Mouse (Mus musculus) heart, embryonic 13.5 days (tissue): ENCODE data around the gene F2rl3. TPM values are rescaled to one million over a fixed set of nuclear protein-coding genes. Genes with fewer than 3 reads are reported as not detected.

Experiments
- ATAC-seq: fragments of 200-750 bp; cut with Nextera tagmentation; 2 replicates; pipeline ENCODE4 v1.8.0; 2017; ENCODE audit warnings: moderate TSS enrichment; ENCODE audit not compliant: insufficient number of reproducible peaks, low FRiP score, low TSS enrichment; ENCODE audit errors: extremely low read depth
- H3K27ac ChIP-seq: fragments of 300-500 bp; sonication (generic); replicated peaks from 2 replicates; pipeline ENCODE4 v1.5.1; 2015; ENCODE audit warnings: moderate library complexity, mild to moderate bottlenecking, inconsistent platforms
- H3K27me3 ChIP-seq: fragments of 300-500 bp; sonication (generic); replicated peaks from 2 replicates; pipeline ENCODE4 v1.6.1; 2015; ENCODE audit warnings: mild to moderate bottlenecking, inconsistent platforms
- H3K36me3 ChIP-seq: fragments of 300-500 bp; sonication (generic); 2 replicates; pipeline ENCODE4 v1.6.1; 2015; ENCODE audit warnings: mild to moderate bottlenecking, inconsistent platforms
- H3K4me1 ChIP-seq: fragments of 300-500 bp; sonication (generic); 2 replicates; pipeline ENCODE4 v1.6.1; 2015; ENCODE audit warnings: inconsistent platforms
- H3K4me2 ChIP-seq: fragments of 300-500 bp; sonication (generic); 2 replicates; pipeline ENCODE4 v1.6.1; 2015; ENCODE audit warnings: inconsistent platforms, mild to moderate bottlenecking, moderate library complexity
- H3K4me3 ChIP-seq: fragments of 300-500 bp; sonication (generic); 2 replicates; pipeline ENCODE4 v1.5.1; 2015; ENCODE audit warnings: moderate library complexity, mild to moderate bottlenecking, inconsistent platforms
- H3K9ac ChIP-seq: fragments of 300-500 bp; sonication (generic); 2 replicates; pipeline ENCODE4 v1.6.1; 2015; ENCODE audit warnings: inconsistent platforms, mild to moderate bottlenecking, moderate library complexity
- H3K9me3 ChIP-seq: fragments of 300-500 bp; sonication (generic); 2 replicates; pipeline ENCODE4 v1.6.1; 2016; ENCODE audit warnings: inconsistent platforms
- WGBS: fragments of 180-500 bp; shearing (Covaris S2); methylation state at CpG from one replicate; pipeline ENCODE4 v1.1.7; 2015; ENCODE audit warnings: mixed read lengths; 5-methylcytosine and 5-hydroxymethylcytosine counted together
- polyA plus RNA-seq: library from polyadenylated mRNA; unstranded; fragments of >200 nt; fragmentation: Nextera tagmentation; extraction: Ambion mirVana; gene quantifications from 2 replicates; pipeline ENCODE4 v1.2.1, GENCODE M21; 2015

F2rl3 gene
- polyA plus RNA-seq, 1 experiment from 2014 or later = 1.1 TPM

- no peak overlapping the region for H3K9ac ChIP-seq
- no peaks in the 10 kb centered on the region for H3K27me3 ChIP-seq
- H3K4me2 ChIP-seq = no peak overlapping the region
- ATAC-seq = no peak
- WGBS = 93% methylated on average over 6 of the region's 6 CpGs
- H3K27ac ChIP-seq = no peak overlapping the region
- H3K9me3 ChIP-seq = no peaks in the 10 kb centered on the region
- H3K4me3 ChIP-seq = no peak overlapping the region
- peaks cover 97% of the 10 kb centered on the region for H3K36me3 ChIP-seq
- H3K4me1 ChIP-seq = no peaks in the 10 kb centered on the region
Measured at GRCm38 (mm10) chr8:72750266-72750665, 11.4 kb upstream of the F2rl3 start.

GRCm38 (mm10) chr8:72751126-72751525, 10.6 kb upstream of the F2rl3 start:
- no peaks in the 10 kb centered on the region for H3K4me1 ChIP-seq
- no peak overlapping the region for H3K4me2 ChIP-seq
- peaks cover 97% of the 10 kb centered on the region for H3K36me3 ChIP-seq
- H3K9ac ChIP-seq = no peak overlapping the region
- 77% methylated on average over 3 of the region's 3 CpGs for WGBS
- no peaks in the 10 kb centered on the region for H3K27me3 ChIP-seq
- no peak overlapping the region for H3K4me3 ChIP-seq
- no peak overlapping the region for H3K27ac ChIP-seq
- ATAC-seq = no peak
- H3K9me3 ChIP-seq = no peaks in the 10 kb centered on the region

- ATAC-seq = no peak
- 70% methylated on average over 3 of the region's 3 CpGs for WGBS
Measured at GRCm38 (mm10) chr8:72752289-72752688, 9.4 kb upstream of the F2rl3 start.

GRCm38 (mm10) chr8:72753165-72753564, 8.5 kb upstream of the F2rl3 start:
- no peak for ATAC-seq
- Histone ChIP-seq H3K9me3 (no peaks in the 10 kb centered on the region), H3K27ac (no peak overlapping the region), H3K36me3 (peaks cover 97% of the 10 kb centered on the region), H3K4me2 (no peak overlapping the region), H3K27me3 (no peaks in the 10 kb centered on the region), H3K9ac (no peak overlapping the region), H3K4me3 (no peak overlapping the region), H3K4me1 (no peaks in the 10 kb centered on the region)
- 90% methylated on average over 9 of the region's 9 CpGs for WGBS

More at GRCm38 (mm10) chr8:72752289-72752688, 9.4 kb upstream of the F2rl3 start:
- Histone ChIP-seq H3K9me3 (no peaks in the 10 kb centered on the region), H3K27me3 (no peaks in the 10 kb centered on the region), H3K9ac (no peak overlapping the region), H3K36me3 (peaks cover 97% of the 10 kb centered on the region), H3K4me3 (no peak overlapping the region), H3K4me1 (no peaks in the 10 kb centered on the region), H3K4me2 (no peak overlapping the region), H3K27ac (no peak overlapping the region)

GRCm38 (mm10) chr8:72753781-72754180, 7.9 kb upstream of the F2rl3 start:
- Histone ChIP-seq H3K9me3 (no peaks in the 10 kb centered on the region), H3K27me3 (no peaks in the 10 kb centered on the region), H3K4me2 (no peak overlapping the region), H3K27ac (no peak overlapping the region), H3K9ac (no peak overlapping the region), H3K36me3 (peaks cover 97% of the 10 kb centered on the region), H3K4me1 (no peaks in the 10 kb centered on the region), H3K4me3 (no peak overlapping the region)
- no peak for ATAC-seq
- 80% methylated on average over 2 of the region's 2 CpGs for WGBS

GRCm38 (mm10) chr8:72756031-72756430, 5.6 kb upstream of the F2rl3 start:
- H3K9me3 ChIP-seq = no peaks in the 10 kb centered on the region
- ATAC-seq = no peak
- H3K4me2 ChIP-seq = no peak overlapping the region
- H3K27ac ChIP-seq = no peak overlapping the region
- no peaks in the 10 kb centered on the region for H3K4me1 ChIP-seq
- H3K36me3 ChIP-seq = peaks cover 79% of the 10 kb centered on the region
- no peak overlapping the region for H3K9ac ChIP-seq
- H3K27me3 ChIP-seq = no peaks in the 10 kb centered on the region
- no peak overlapping the region for H3K4me3 ChIP-seq
- 84% methylated on average over 2 of the region's 2 CpGs for WGBS

- Histone ChIP-seq H3K36me3 (peaks cover 70% of the 10 kb centered on the region), H3K27ac (no peak overlapping the region), H3K4me3 (no peak overlapping the region), H3K9me3 (no peaks in the 10 kb centered on the region), H3K27me3 (no peaks in the 10 kb centered on the region), H3K4me2 (no peak overlapping the region), H3K9ac (no peak overlapping the region), H3K4me1 (0 out of 2 replicates have a peak, but pooled peaks cover 2% of the 10 kb centered on the region)
- no peak for ATAC-seq
- 94% methylated on average over 35 of the region's 35 CpGs for WGBS
Measured at GRCm38 (mm10) chr8:72756771-72757390, 4.8 kb upstream of the F2rl3 start.

- ATAC-seq = no peak
- Histone ChIP-seq H3K4me2 (no peak overlapping the region), H3K27ac (no peak overlapping the region), H3K9me3 (no peaks in the 10 kb centered on the region), H3K4me3 (no peak overlapping the region), H3K9ac (no peak overlapping the region), H3K4me1 (0 out of 2 replicates have a peak, but pooled peaks cover 2% of the 10 kb centered on the region), H3K36me3 (peaks cover 63% of the 10 kb centered on the region), H3K27me3 (no peaks in the 10 kb centered on the region)
- 89% methylated on average over 15 of the region's 15 CpGs for WGBS
Measured at GRCm38 (mm10) chr8:72757426-72758195, 4.1 kb upstream of the F2rl3 start.

GRCm38 (mm10) chr8:72758310-72758709, 3.4 kb upstream of the F2rl3 start:
- no peak overlapping the region for H3K4me3 ChIP-seq
- no peak overlapping the region for H3K4me2 ChIP-seq
- ATAC-seq = no peak
- no peaks in the 10 kb centered on the region for H3K9me3 ChIP-seq
- H3K9ac ChIP-seq = no peak overlapping the region
- H3K27ac ChIP-seq = no peak overlapping the region
- no peaks in the 10 kb centered on the region for H3K27me3 ChIP-seq
- peaks cover 56% of the 10 kb centered on the region for H3K36me3 ChIP-seq
- H3K4me1 ChIP-seq = 0 out of 2 replicates have a peak, but pooled peaks cover 2% of the 10 kb centered on the region

GRCm38 (mm10) chr8:72760216-72760615, 1.5 kb upstream of the F2rl3 start:
- WGBS = 73% methylated on average over 3 of the region's 3 CpGs
- ATAC-seq = no peak

GRCm38 (mm10) chr8:72762306-72762705, 626 bp downstream of the F2rl3 start:
- 76% methylated on average over 12 of the region's 12 CpGs for WGBS
- ATAC-seq = no peak
- peaks cover 18% of the 10 kb centered on the region for H3K36me3 ChIP-seq
- H3K9ac ChIP-seq = no peak overlapping the region
- H3K27me3 ChIP-seq = no peaks in the 10 kb centered on the region
- H3K27ac ChIP-seq = no peak overlapping the region
- H3K4me2 ChIP-seq = peak overlapping the region; percentile 6; the same call in 1 of the 2 replicates
- no peaks in the 10 kb centered on the region for H3K9me3 ChIP-seq
- H3K4me3 ChIP-seq = no peak overlapping the region
- peaks cover 2% of the 10 kb centered on the region; the same call in 1 of the 2 replicates for H3K4me1 ChIP-seq

More at GRCm38 (mm10) chr8:72760216-72760615, 1.5 kb upstream of the F2rl3 start:
- H3K9me3 ChIP-seq = no peaks in the 10 kb centered on the region
- H3K27me3 ChIP-seq = no peaks in the 10 kb centered on the region
- H3K4me2 ChIP-seq = no peak overlapping the region
- H3K4me3 ChIP-seq = no peak overlapping the region
- H3K27ac ChIP-seq = no peak overlapping the region
- H3K36me3 ChIP-seq = peaks cover 39% of the 10 kb centered on the region
- H3K9ac ChIP-seq = no peak overlapping the region
- 0 out of 2 replicates have a peak, but pooled peaks cover 2% of the 10 kb centered on the region for H3K4me1 ChIP-seq
